Mouse (Mus musculus) CD8-positive naive resting alpha-beta T cell, adult 2 months (primary cell): ENCODE measurements around the gene Wdr31.

Experiments
- DNase-seq, 2 experiments: peaks; one replicate each; pipeline ENCODE4 v3.0.0; 2022; ENCODE audit warnings: low read depth in 2 of 2, low spot score in 2 of 2

The Wdr31 gene

GRCm38 (mm10) chr4:62470598-62471051 lies at the start of gene Wdr31:
TSS of gene Wdr31 (minus strand) at chr4:62470896.
- DNase-seq: peak; percentile 72 to 78

DNA sequence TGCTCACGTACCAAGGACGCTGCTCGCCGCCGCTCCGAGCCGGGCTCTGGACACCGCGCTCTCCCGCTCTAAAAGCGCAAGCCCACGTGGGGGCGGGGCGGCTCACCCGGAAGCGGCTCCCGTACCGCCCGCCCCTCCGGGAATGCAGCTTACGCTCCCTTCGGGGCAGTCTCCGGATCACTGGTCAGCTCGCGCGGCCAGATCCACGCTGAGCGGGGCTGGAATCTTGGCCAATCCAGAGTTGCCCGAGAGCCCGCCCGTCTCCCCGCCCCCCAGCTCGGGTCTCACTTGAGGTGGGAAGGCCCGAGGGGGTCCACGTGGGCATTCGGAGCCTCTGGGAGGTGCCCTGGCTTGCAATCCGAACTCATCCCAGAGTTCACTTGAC lies 49.1 kb upstream of the Wdr31 start, which contains the start of gene Alad:
Gene Alad, minus strand, starts transcription at position 70 of the 385 bp plus-strand sequence.
- DNase-seq: peak; percentile 31 to 42

DNA sequence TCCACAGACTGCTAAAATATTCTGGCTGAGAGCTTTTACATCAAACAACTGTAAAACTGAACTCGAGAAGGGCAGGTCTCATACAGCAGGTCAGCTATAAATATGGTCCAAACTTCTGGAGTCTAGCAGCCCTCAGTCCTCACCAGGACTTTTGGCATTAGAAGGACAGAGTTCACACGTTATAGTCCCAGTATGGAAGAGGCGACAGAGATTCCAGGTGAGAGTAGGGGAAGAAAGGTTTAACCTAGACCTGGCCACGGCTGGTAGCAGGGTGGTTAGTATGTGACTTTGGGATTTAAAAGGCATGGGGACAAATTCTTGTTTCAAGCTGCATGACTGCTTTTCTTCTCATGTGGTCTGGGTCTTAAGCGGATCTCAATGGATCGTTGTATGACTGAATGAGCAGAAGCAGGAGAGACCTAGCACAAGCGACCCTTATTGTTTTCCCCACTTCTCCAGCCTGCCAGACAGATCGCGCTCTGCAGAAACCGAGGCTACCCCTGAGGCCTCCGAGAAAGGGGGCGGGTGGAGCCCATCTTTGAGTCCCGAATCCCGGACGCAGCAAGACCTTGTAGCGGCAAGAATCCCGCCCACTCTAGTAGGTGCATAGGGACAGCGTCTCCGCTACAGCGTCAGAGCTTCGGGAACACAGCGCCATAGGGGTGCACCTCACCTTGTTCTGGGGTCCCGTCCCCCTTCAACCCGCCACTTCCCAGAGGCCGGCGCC lies 48.6 kb upstream of the Wdr31 start:
- no peak for DNase-seq

- DNase-seq: no peak
Measured at GRCm38 (mm10) chr4:62518416-62519121, 47.9 kb upstream of the Wdr31 start.

- no peak for DNase-seq
Measured at GRCm38 (mm10) chr4:62517538-62518415, 47.1 kb upstream of the Wdr31 start.

DNA sequence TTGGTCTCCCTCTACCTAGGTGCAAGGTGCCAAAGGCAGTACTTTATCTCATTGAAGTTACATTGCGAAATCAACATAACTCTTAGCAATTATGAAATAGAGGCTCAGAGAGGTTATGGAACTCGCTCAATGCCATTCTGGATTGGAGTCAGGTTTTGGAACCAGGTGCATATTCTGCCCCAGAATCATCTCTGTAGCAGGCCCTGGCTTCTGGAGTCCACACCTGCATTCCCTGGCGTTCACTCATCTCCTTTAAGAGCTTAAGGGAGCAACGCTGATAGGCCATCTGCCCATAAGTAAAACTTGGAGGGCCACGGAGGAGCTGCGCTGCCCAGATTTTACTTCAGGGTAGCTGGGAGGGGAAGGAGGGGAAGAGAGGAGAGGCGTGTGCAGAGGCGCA lies 46.4 kb upstream of the Wdr31 start:
- no peak for DNase-seq

DNA sequence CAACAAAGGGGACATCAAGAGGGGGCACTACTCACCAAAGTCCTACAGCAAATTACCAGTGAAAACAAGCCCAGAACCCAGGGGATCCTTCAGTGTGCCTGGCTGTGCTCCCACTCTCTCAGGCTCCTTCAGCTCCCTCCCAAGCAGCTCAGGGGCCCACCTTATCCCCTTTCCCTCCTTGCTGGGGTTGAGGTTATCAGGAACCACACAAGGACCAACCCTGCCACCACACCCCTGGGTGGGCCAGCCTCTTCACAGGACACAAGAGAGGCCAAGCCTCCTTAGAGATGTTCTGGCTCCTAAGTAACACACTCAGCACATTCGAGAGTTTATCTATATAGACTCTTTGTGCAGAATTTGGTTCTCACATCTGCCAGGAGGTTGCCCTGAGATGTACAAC lies 45.9 kb upstream of the Wdr31 start:
- DNase-seq: no peak

DNA sequence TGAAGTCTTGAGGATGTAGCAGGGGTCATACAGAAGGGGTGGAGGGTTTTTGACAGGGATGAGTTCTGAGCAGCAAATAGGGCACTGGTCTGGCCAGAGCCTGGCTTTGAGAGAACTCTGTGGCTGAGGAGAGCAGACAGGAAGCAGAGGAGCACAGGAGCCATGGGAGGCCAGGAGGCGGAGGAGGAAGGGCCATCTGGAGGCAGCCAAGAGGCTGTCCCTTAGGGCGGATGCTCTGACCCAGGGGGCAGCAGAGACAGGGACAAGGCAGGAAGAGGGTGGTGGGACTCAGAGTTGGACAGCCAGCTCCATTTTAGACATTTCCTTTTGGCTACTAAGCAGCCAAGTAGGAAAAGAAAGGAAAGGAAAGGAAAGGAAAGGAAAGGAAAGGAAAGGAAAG lies 45.4 kb upstream of the Wdr31 start:
- no peak for DNase-seq

DNA sequence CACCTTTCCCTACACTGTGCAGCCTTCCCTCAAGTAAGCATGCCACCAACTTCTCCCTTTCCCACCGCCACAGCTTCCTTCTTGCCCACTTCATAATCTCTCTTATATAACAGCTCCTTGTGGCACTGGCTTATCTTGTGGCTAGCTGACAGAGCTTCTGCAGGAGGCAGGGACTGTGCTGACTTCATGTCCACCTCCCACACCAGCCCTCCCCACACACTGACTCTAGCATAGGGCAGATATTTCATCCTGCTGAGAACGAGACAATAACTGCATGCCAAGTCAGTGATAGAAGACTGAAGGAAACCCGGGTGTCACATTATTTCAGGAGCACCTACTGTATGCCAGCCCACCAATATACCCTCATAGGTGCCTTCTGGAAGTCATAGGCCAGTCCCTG lies 44.8 kb upstream of the Wdr31 start:
- DNase-seq: no peak

DNA sequence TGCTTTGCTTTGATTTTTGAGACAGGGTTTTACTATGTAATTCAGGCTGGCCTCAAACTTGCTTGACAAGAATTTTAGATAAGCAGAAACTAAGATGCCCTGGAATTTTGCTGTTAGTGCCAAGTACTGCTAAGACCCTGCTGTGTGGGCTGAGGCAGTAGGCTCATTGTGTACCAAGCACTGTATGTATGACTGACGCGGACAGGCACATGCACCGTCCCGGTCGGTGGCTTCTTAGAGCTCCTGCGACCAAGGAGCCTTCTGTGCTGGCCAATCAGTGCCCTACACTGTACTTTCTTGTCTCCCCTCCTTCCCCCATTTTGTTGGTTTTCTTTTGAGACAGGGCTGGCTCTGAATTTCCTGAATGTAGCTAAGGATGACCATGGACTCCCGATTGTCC lies 44.3 kb upstream of the Wdr31 start:
- no peak for DNase-seq

DNA sequence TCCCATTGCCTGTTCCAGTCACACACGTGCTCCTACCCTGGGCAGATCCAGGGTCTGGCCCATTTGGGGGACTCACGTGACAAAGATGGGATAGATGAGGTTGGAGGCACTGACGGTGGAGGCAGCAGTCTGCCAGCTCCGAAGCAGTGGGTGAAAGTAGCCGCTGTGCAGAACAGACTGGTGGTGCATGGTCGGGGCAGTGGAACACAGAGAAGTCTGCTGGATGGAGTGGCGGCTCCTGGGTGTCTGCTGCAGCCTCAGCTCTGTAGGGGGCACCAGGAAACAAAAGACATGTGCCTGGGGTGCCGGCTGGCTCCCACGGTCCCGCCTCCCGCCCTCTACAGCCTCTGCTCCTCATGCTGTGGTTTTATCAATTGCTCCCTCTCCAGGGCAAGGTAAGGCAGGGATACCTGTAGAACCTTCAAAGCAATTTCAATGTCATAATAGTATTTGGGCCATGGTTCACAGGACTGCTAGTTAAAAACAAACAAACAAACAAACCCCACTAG lies 43.4 kb upstream of the Wdr31 start:
- no peak for DNase-seq

- DNase-seq: no peak
Measured at GRCm38 (mm10) chr4:62509946-62510345, 39.2 kb upstream of the Wdr31 start.

DNA sequence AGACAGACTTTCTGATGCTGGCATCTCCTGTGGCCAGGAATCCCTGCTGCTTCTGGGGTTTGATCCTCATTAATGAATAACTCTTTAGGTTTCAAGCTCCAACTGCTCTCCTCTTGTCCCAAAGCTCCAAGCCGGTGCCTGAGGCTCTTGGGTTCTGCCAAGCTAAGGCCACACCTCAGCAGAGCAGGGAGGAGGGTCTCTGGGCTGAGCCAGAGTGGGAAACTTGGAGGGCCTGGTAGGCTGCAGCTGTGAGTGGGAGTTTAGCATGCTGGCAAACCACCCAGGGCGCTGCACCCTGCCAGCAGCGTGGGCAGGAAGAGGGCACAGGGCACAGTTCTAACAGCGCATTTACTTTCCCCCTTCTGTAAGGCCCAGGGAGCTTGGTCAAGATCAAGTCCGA lies 38.1 kb upstream of the Wdr31 start:
- DNase-seq: no peak

- DNase-seq: peak in 1 of 2 experiments; percentile 46
Measured at GRCm38 (mm10) chr4:62506798-62507197, 36.1 kb upstream of the Wdr31 start.

GRCm38 (mm10) chr4:62505991-62506390 lies 35.3 kb upstream of the Wdr31 start:
- DNase-seq: no peak

DNA sequence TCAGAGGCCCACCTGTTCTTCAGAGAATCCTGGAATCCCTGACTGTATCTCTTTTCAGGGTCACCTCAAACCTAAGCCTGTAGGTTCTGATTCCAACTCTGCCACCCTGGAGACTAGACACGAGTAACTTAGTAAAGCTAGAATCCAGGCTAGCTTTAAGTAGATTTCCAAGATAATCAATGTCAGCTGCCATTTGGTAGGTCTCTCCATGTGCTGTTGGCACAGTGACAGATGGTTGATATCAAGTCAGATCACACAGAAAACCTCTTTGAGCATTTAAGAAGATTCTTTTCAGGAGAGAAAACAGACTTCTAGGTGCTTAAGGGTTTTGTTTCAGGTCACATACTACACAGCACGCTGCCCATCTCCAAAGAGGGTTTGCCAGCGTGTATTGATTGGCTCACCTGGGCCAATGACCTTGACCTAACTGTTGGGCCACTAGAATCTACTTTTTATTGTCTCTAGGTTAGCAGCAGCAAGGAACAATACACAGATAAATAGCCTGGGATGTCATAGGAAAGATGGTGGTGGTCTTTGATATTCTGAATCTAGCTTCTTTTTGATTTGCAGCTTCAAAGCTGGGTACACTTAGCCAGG lies 32.8 kb upstream of the Wdr31 start, which contains the start of gene Hdhd3:
Gene Hdhd3, minus strand, starts transcription at position 94 of the 597 bp plus-strand sequence.
- no peak for DNase-seq

GRCm38 (mm10) chr4:62502969-62503368 lies 32.3 kb upstream of the Wdr31 start:
- no peak for DNase-seq

DNA sequence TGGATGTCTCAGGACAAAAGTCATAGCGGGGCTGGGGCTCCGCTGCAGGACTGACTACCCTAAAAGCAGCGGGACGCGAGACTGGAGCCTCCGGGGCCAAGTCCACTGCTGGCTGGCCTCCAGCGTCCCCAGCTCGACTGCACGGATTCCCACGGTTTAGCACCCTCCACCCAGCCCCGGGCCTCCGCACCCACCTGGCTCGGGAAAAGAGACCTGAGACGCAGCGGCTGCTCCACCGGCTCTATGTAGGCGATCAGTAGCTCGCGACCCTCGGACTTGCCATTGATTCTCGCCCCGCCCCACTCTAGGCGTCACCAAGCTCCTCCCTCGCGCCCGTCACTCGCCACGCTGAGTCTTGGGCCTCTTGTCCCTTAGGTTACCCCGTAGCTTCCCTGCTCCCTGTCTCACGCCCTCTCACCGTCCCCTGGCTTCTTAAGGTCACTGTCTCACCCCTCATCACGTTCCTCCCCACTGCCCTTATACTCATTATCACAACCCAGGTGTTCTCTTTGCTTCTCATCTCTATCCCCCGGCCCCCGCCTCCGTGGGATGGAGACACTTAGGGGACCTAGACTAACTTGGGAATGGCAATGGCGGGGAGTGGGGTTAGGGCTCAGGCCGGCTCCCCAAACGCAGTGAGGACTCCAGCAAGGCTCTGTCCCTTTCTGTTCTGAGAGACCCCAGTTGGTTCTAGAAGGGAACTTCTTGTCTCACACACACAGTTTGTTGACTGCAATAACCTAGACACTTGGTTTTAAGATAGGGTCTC lies 31.5 kb upstream of the Wdr31 start:
- peak; percentile 21 to 49 for DNase-seq

GRCm38 (mm10) chr4:62501534-62501933 lies 30.8 kb upstream of the Wdr31 start:
- no peak for DNase-seq

DNA sequence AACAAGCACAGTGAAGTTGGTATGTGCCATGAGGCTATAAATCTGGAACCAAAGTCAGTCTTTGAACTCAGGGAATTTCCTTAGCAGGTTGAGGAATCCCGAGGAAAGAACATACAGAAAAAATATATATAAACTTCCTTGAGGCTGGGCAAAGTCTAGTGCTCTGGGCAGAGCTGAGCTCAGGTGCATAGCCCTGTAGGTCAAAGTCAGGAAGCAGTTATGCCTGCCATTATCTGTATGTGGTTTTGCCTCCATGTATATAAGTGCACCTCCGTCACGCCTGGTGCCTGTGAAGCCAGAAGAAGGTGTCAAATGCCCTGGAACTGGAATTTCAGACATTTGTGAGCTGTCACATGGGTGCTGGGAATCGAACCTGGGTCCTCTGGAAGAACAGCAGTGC lies 30.1 kb upstream of the Wdr31 start:
- no peak for DNase-seq
